Mouse (Mus musculus) layer of hippocampus, postnatal 36 days (tissue): ENCODE measurements around the gene Gm10477. TPM values are rescaled to one million over a fixed set of nuclear protein-coding genes. Genes with fewer than 3 reads are reported as not detected.
"Not testable (repeated sequence)": the region's sequence is repeated elsewhere in the genome, so short reads cannot be mapped to it uniquely, and the experiment has no call there.

Source experiments
- DNase-seq, 2 experiments: peaks; one replicate each; pipeline ENCODE4 v3.0.0; 2022
- total RNA-seq, 2 experiments: library from RNA; stranded (reverse); gene quantifications; 2 replicates each; pipeline ENCODE4 v1.2.3; 2021

Gm10477 gene
- not detected for total RNA-seq

DNA sequence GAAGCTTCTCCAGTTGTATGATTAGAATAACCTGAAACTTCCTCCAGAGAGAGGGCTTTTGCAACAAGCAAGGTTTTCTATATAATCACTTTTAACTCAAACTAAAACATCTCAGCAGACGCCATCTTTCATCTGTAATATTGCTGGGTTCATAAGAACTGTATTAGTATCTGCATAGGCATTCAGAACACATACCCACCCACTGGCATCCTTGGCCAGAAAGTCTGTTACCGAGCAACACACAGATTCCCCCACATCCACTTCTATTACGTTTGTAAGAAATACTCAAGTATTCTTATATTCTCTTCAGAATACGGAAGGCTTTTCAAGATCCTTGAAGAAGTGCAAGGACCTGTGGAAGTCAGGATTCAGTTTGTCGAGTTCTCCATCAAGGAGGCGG, at the start of gene Gm10477:
Gene Gm10477 (plus strand): TSS at position 301 of the 400 bp plus-strand sequence.
- not testable (repeated sequence) for DNase-seq

DNA sequence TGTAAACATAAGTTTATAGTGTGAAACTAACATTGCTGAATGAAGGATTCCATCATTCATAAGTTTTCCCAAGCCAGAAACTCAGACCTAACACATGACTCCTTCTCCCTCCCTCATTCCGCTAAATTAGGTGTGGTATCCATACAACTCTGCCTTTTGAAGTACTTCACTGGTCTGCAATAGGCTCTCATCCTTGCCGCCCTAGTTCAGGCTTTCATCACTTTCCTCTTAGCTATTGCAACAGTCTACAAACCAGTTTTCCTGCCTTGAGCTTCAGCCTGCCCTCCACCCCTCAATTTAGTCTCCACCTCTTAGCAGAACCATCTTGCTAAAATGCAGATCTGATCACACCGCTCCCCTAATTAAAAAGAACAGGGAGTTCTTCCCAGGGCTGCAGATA, 47.0 kb upstream of the Gm10477 start:
- no peak for DNase-seq

DNA sequence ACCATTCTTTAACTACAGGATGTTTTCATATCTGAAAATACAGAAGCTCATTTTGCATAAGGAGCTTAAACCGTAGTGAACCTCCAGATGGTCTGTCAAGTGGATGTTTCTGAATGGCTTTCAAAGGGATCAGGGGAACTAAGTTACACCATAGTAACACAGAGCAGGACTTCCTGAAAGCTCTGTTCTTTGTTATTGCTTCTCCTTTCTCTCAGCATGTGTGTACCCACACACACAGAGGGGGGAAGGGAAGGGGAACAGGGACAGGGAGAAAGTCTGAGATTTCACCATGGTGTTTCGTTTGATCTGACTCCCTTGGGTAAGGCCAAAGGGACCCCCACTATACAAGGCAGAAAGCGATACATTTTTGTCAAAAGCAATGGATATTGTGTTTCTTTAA, 42.6 kb upstream of the Gm10477 start:
- DNase-seq = no peak

DNA sequence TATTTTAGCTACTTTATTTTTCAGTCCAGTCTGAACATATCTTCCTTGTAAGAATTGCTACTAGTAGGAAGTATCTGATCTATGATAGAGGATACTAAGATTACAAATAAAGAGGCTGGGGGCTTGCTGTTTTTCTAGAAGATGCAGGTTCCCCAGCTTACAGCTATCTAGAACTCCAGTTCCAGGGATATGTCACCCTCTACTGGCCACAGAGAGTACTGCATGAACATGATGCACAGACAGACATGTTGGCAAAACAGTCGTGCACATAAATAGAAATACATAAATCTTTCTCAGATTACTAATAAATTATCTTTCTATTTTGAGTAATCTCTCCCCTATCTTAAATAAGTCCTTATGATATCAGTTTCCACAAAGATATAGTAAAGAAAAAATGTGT, 34.8 kb upstream of the Gm10477 start:
- peak; percentile 32 to 53 for DNase-seq

DNA sequence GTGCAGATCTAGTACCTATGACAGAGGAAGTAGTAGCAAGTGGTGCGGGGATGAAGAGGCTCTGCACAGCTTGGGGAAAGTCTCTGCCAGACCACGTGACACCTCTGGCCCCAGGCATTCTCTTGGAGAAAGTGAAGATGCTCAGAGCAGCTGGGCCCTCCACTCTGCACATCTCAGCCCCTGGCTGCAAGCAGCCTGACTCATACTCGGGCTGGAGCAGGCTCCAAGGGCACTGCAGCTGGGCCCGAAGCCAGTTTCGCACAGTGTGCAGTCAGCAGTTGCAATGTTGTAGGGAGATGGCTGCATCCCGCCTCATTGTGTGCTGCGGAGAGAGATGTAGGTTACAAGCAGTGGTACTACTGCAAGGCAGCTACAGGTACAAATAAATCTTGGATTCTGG, 27.3 kb upstream of the Gm10477 start:
- DNase-seq = peak in 1 of 2 experiments; percentile 4

DNA sequence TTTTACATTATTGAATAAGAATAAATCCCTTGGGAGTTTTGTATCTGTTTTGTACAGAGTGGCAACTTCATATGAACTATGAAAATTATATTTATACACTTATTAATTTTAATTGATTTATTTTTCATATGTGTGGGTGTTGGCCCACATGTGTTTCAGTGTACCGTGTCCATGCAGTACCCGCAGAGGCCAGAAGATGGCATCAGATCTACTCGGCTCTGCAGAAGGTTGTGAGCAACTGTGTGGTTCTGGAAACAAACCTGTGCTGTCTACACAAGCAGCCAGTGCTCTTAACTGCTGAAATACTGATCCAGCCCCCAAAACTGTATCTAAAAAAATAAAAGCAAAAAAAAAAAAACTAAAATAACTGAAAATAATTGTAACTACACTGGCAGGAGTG, 6.7 kb downstream of the Gm10477 start:
- DNase-seq = peak; percentile 51 to 60

DNA sequence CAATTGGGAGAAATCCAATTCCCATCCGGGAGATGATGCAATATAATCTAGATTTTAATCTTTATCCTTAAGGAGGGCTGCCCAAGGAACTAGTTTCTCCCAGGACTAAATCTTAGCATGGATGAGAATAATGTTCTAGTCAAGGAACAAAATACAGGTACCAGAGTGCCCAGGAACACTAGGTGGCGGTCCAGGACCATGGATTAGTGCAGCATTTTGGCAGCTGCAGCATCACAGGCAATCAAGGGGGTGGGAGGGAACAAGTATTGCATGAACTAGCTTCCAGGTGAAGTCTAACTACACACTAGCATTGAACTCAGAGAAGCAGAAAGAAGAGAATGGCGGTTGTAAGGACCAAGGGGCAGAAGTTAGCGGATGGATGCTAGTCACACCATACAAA, 12.6 kb downstream of the Gm10477 start:
- peak; percentile 5 to 10 for DNase-seq

DNA sequence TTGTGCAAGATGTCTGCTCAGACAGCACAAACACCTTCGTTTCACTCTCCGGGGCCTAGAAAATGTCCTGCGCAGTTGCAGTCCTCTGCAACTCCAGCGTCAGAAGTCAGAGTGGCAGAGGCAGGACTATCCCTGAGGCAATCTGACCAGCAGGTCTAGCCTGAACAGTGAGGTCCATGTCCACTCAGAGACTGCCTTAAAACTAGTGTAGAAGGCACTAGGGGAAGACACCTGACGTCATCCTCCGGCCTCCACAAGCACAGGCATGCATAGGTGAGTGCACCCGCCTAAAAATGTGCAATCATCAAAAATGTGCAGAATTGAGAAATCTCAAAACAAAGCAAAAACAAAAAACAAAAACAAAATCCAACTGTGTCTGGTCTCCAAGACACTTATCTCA, 25.0 kb downstream of the Gm10477 start, which contains the start of gene Gm648:
Gene Gm648 (minus strand): TSS at position 101 of the 400 bp plus-strand sequence.
- no peak for DNase-seq

DNA sequence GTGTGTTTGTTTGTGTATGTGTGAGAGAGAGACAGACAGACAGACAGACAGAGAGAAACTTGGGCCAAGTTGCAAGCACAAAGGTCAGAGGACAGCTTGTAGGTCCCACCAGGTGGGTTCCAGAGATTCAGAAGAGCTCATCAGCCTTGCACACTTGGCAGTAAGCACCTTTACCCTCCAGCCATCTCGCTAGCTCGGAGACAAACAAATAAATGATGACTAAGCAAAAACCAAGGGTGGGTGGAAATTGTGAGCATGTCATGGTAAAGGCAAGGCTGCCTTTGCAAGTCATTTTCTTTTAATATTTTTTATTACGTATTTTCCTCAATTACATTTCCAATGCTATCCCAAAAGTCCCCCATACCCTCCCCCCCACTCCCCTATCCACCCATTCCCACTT, 29.0 kb downstream of the Gm10477 start:
- no peak for DNase-seq

DNA sequence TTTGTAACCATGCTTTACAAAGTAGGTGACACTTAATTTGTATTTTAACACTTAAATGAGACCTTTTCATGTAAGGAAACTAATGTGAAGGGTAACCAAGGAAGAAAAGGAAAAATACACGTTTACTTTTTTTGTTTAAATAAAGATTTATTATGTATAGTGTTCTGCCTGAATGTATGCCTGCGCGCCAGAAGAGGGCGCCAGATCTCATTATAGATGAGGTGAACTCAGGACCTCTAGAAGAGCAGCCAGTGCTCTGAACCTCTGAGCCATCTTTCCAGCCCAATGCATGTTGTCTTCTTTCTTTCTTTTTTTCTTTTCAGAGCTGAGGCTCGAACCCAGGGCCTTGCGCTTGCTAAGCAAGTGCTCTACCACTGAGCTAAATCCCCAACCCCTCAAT, 47.9 kb downstream of the Gm10477 start:
- no peak for DNase-seq

Other genes with a start within 250 kb of the Gm10477 start
- 1 to 10 TPM; 4.1 to 4.5 TPM for gene Zfp449, start 178.3 kb upstream of the Gm10477 start, total RNA-seq
- gene Smim10l2a, start 150.2 kb upstream of the Gm10477 start, total RNA-seq = 10 to 100 TPM; 17.2 to 17.9 TPM
- gene Gm2174, start 76.8 kb upstream of the Gm10477 start, total RNA-seq = not detected
- 10 to 100 TPM; 30.3 to 35.6 TPM for gene Ints6l, start 69.9 kb upstream of the Gm10477 start, total RNA-seq
- gene Gm648, start 24.9 kb downstream of the Gm10477 start, total RNA-seq = not detected
- gene Mmgt1, start 73.3 kb downstream of the Gm10477 start, total RNA-seq = 10 to 100 TPM; 28.0 to 31.3 TPM
- gene Slc9a6, start 85.0 kb downstream of the Gm10477 start, total RNA-seq = 100 to 1,000 TPM in 1 of 2 experiments, 10 to 100 TPM in 1; 94.2 to 108 TPM
- gene Fhl1, start 207.0 kb downstream of the Gm10477 start, total RNA-seq = 10 to 100 TPM; 78.4 to 87.0 TPM